Mouse (Mus musculus): ENCODE results near the gene B3gnt8. TPM values are rescaled to one million over a fixed set of nuclear protein-coding genes. Genes with fewer than 3 reads are reported as not detected.

B3gnt8 gene
- polyA plus RNA-seq, 1 experiment from 2014 or later = 0.44 TPM

DNA sequence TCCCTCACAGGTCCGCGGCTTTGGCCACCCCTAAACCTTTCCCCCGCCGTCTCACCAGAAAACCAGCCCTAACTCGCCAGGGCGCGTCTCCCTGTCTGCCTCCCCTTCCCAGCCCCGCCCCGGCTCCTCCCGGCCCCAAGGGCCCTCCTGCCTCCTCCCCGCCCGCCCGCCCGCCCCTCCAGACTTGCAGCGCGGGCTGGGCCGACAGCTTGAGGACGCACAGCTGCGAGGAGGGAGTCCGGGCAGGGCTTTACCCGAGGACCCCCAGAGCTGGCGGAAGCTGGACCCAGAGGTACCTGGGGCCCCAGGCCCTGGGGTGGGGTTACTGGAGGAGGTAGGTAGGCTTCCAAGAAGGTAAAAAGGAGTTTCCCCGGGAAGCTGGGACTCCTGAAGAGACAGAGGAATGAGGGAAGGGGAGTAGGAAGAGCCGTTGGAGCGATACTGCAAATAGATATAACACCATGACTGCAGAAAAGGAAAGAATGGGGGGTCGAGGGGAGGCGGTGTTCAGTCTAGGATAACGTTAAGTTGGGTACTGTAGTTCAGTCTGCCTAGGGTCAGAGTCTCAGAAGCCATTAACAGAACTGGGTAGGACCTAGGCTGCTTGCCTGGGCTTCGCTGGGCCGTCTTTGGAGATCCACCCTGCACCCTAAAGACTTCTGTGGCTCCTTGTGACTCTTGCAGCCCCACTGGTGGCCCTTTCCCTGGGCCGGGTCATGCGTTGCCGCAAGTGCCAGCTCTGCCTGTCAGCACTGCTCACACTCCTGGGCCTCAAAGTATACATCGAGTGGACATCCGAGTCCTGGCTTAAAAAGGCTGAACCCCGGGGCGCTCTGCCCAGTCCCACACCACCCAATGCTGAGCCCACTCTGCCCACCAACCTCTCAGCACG lies 1.2 kb downstream of the B3gnt8 start:
- no peaks in the 10 kb centered on the region for H3K9me3 ChIP-seq (ENCODE audit: control insufficient read depth, low read length)
- no peak for ATAC-seq
- peaks cover 10% of the 10 kb centered on the region for H3K36me3 ChIP-seq (ENCODE audit: control insufficient read depth, insufficient read depth)

DNA sequence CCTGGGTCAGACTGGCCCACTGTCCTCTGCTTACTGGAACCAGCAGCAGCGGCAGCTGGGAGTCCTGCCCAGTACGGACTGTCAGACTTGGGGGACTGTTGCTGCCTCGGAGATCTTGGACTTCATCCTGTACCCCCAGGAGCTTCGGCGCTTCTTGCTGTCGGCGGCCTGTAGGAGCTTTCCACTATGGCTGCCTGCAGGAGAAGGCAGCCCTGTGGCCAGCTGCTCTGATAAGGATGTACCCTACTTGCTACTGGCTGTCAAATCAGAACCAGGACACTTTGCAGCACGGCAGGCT lies 1.8 kb downstream of the B3gnt8 start:
- no peaks in the 10 kb centered on the region for H3K9me3 ChIP-seq (ENCODE audit: control insufficient read depth, low read length)
- H3K27me3 ChIP-seq (replicated peaks; ENCODE audit: control insufficient read depth, insufficient read depth, low read length) = peaks cover 9% of the 10 kb centered on the region
- WGBS = 70% methylated on average over 8 of the region's 8 CpGs
- H3K9ac ChIP-seq (replicated peaks; ENCODE audit: low read depth, low read length) = no peak overlapping the region
- ATAC-seq = no peak
- H3K4me3 ChIP-seq (replicated peaks; ENCODE audit: low read length) = no peak overlapping the region
- peaks cover 15% of the 10 kb centered on the region for H3K36me3 ChIP-seq (ENCODE audit: control insufficient read depth, insufficient read depth)
- no peak overlapping the region for H3K27ac ChIP-seq (ENCODE audit: low read length)
- H3K4me2 ChIP-seq (ENCODE audit: low read length) = no peak overlapping the region
- peaks cover 10% of the 10 kb centered on the region for H3K4me1 ChIP-seq (replicated peaks; ENCODE audit: control insufficient read depth, insufficient read depth, low read length)

More for the DNA sequence above, 1.2 kb downstream of the B3gnt8 start:
- Histone ChIP-seq H3K4me1 (replicated peaks; ENCODE audit: control insufficient read depth, insufficient read depth, low read length) (peaks cover 10% of the 10 kb centered on the region), H3K4me3 (replicated peaks; ENCODE audit: low read length) (peak overlapping the region; percentile 24), H3K9ac (replicated peaks; ENCODE audit: low read depth, low read length) (peak overlapping the region; percentile 0; the same call in 1 of the 2 replicates), H3K4me2 (ENCODE audit: low read length) (peak overlapping the region; percentile 37), H3K27ac (ENCODE audit: low read length) (no peak overlapping the region), H3K27me3 (replicated peaks; ENCODE audit: control insufficient read depth, insufficient read depth, low read length) (peaks cover 9% of the 10 kb centered on the region)
- WGBS = 23% methylated on average over 29 of the region's 38 CpGs

DNA sequence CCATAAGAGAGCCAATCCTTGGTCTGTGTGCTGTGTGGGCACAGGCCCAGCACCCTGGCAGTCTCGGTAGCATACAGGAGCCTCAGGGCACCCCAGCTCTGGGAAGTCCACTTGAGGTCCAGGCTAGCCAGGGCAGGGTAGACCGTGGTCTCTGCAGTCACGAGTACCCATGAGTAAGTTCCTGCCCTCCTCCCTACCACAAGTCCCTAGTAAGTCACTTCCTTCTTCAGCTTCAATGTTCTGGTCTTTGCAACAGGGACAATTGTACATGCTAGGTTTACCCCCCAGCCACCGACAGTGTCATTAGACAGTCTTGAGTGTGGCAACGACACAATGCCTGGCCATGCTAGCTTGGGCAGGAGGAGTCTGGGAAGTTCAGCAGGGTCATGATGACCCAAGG lies 6.2 kb downstream of the B3gnt8 start:
- H3K36me3 ChIP-seq (ENCODE audit: control insufficient read depth, insufficient read depth) = peaks cover 22% of the 10 kb centered on the region

DNA sequence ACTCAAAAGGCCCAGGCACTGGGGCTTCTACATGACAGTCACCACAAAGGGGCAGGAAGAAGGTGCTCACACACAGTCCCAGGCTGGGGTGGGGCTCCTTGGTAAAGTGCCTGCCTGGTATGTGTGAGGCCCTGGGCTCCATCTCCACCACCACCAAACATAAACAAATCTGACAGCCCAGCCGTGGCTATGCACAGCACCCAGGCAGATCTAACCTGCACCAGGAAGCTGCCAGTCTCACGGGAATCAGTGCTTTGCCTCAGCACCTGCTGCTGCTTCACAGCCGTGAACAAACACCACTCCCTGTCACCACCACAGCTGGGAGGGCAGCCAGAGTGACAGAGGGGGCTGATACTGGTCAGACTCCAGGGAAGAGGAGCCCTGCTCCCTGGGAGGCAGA lies 9.9 kb downstream of the B3gnt8 start:
- Histone ChIP-seq H3K9ac (replicated peaks; ENCODE audit: low read depth, low read length) (no peak overlapping the region), H3K27me3 (replicated peaks; ENCODE audit: control insufficient read depth, insufficient read depth, low read length) (no peaks in the 10 kb centered on the region), H3K27ac (ENCODE audit: low read length) (no peak overlapping the region), H3K9me3 (ENCODE audit: control insufficient read depth, low read length) (no peaks in the 10 kb centered on the region), H3K4me1 (replicated peaks; ENCODE audit: control insufficient read depth, insufficient read depth, low read length) (peaks cover 4% of the 10 kb centered on the region), H3K4me2 (ENCODE audit: low read length) (no peak overlapping the region), H3K4me3 (replicated peaks; ENCODE audit: low read length) (no peak overlapping the region), H3K36me3 (ENCODE audit: control insufficient read depth, insufficient read depth) (peaks cover 13% of the 10 kb centered on the region)
- ATAC-seq = no peak
- 79% methylated on average over 3 of the region's 3 CpGs for WGBS

More for the DNA sequence above, 6.2 kb downstream of the B3gnt8 start:
- Histone ChIP-seq H3K4me1 (replicated peaks; ENCODE audit: control insufficient read depth, insufficient read depth, low read length) (no peaks in the 10 kb centered on the region), H3K4me2 (ENCODE audit: low read length) (no peak overlapping the region), H3K9ac (replicated peaks; ENCODE audit: low read depth, low read length) (no peak overlapping the region), H3K4me3 (replicated peaks; ENCODE audit: low read length) (no peak overlapping the region), H3K9me3 (ENCODE audit: control insufficient read depth, low read length) (no peaks in the 10 kb centered on the region), H3K27ac (ENCODE audit: low read length) (no peak overlapping the region), H3K27me3 (replicated peaks; ENCODE audit: control insufficient read depth, insufficient read depth, low read length) (peaks cover 9% of the 10 kb centered on the region)
- 96% methylated on average over 5 of the region's 5 CpGs for WGBS
- no peak for ATAC-seq

DNA sequence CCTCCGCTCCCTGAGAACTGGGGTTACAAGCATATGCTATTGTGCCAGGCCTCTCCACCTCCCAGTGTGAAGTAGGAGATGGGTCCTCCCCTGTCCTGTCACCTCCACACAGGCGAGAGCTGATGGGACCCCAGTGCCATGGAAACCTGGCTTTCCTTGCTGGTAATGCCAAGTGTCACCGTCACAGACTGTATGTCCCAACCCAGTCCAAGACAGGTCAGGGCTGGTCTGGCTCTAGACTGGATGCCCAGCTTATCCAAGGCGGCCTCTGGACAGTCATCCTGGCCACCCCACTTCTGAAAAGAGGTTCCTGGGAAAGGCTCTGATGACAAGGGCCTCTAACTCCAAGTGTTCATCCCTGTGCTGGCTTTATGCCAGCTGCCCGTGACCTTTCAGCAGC lies 10.6 kb downstream of the B3gnt8 start:
- 92% methylated on average over 5 of the region's 5 CpGs for WGBS
- Histone ChIP-seq H3K27ac (ENCODE audit: low read length) (no peak overlapping the region), H3K4me1 (replicated peaks; ENCODE audit: control insufficient read depth, insufficient read depth, low read length) (peaks cover 4% of the 10 kb centered on the region), H3K9ac (replicated peaks; ENCODE audit: low read depth, low read length) (no peak overlapping the region), H3K9me3 (ENCODE audit: control insufficient read depth, low read length) (no peaks in the 10 kb centered on the region), H3K4me3 (replicated peaks; ENCODE audit: low read length) (no peak overlapping the region), H3K27me3 (replicated peaks; ENCODE audit: control insufficient read depth, insufficient read depth, low read length) (no peaks in the 10 kb centered on the region), H3K4me2 (ENCODE audit: low read length) (no peak overlapping the region), H3K36me3 (ENCODE audit: control insufficient read depth, insufficient read depth) (peaks cover 13% of the 10 kb centered on the region)
- no peak for ATAC-seq

DNA sequence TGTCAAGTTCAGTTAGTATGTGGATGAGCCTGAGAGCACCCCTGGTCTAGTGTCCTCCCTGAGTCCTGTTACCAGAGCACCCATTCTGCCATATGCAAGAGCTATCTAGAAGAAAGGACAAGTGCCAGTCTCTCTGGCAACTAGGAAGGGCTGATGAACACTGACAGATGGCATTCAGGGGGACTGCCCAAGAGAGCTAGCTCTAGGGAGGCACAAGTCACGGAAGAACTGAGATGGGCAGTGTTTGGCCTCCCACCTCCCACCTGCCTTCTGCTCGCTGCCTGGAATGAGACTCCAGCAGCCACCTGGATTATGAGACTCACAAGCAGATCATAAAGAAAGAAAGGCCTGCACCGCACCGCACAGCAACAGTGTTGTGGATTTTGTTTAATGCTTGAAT lies 13.3 kb downstream of the B3gnt8 start:
- Histone ChIP-seq H3K27me3 (replicated peaks; ENCODE audit: control insufficient read depth, insufficient read depth, low read length) (no peaks in the 10 kb centered on the region), H3K36me3 (ENCODE audit: control insufficient read depth, insufficient read depth) (0 out of 2 replicates have a peak, but pooled peaks cover 5% of the 10 kb centered on the region), H3K27ac (ENCODE audit: low read length) (no peak overlapping the region), H3K4me3 (replicated peaks; ENCODE audit: low read length) (no peak overlapping the region), H3K9me3 (ENCODE audit: control insufficient read depth, low read length) (no peaks in the 10 kb centered on the region), H3K9ac (replicated peaks; ENCODE audit: low read depth, low read length) (no peak overlapping the region), H3K4me2 (ENCODE audit: low read length) (no peak overlapping the region), H3K4me1 (replicated peaks; ENCODE audit: control insufficient read depth, insufficient read depth, low read length) (peaks cover 4% of the 10 kb centered on the region)
- WGBS = 74% methylated on average over 4 of the region's 4 CpGs
- ATAC-seq = no peak; the same call in 1 of the 2 replicates

DNA sequence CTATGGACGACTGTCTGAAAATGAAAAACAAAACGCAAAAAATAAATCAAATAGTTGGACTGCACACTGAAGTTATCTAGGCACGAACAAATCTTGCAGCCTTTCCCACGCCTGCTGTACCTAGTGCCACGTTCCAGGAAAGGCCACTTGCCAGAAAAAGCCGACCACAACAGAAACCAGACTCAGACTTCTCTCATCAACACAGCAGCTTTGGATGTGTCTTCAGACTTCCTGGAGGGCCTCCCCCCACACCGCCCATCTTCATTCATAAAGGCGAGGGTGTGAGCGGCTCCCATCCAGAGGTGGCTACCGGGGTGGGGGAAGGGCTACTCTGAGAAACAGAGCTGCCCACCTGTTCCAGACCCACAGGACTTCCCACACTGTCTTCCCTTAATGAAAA lies 17.7 kb downstream of the B3gnt8 start:
- no peak for ATAC-seq
- Histone ChIP-seq H3K36me3 (ENCODE audit: control insufficient read depth, insufficient read depth) (peaks cover 3% of the 10 kb centered on the region; the same call in 1 of the 2 replicates), H3K9me3 (ENCODE audit: control insufficient read depth, low read length) (no peaks in the 10 kb centered on the region), H3K27me3 (replicated peaks; ENCODE audit: control insufficient read depth, insufficient read depth, low read length) (no peaks in the 10 kb centered on the region), H3K4me3 (replicated peaks; ENCODE audit: low read length) (no peak overlapping the region), H3K4me2 (ENCODE audit: low read length) (no peak overlapping the region), H3K4me1 (replicated peaks; ENCODE audit: control insufficient read depth, insufficient read depth, low read length) (peaks cover 4% of the 10 kb centered on the region), H3K27ac (ENCODE audit: low read length) (no peak overlapping the region), H3K9ac (replicated peaks; ENCODE audit: low read depth, low read length) (no peak overlapping the region)
- 80% methylated on average over 10 of the region's 10 CpGs for WGBS

DNA sequence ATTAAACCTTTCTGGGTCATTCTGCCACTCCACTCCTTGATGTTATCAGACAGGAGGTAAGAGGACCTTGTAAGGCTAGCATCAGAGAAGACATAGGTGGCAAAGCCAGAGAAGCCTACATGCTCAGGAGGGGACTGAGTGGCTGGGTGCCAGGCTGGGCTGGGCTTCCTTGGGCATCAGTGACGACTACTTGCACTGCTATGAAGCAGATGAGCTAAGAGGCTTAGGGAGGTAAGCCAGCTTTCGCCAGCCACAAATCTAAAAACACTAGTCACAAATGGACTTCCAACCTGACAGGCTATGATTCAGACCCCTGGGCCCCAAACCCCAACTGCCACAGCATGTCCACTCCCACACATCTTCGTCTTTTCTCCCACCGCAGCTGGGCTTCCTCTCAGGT lies 18.2 kb downstream of the B3gnt8 start:
- no peaks in the 10 kb centered on the region for H3K27me3 ChIP-seq (replicated peaks; ENCODE audit: control insufficient read depth, insufficient read depth, low read length)
- 72% methylated on average over 4 of the region's 4 CpGs for WGBS
- H3K9ac ChIP-seq (replicated peaks; ENCODE audit: low read depth, low read length) = no peak overlapping the region
- no peak for ATAC-seq
- H3K9me3 ChIP-seq (ENCODE audit: control insufficient read depth, low read length) = no peaks in the 10 kb centered on the region
- H3K4me3 ChIP-seq (replicated peaks; ENCODE audit: low read length) = no peak overlapping the region
- H3K36me3 ChIP-seq (ENCODE audit: control insufficient read depth, insufficient read depth) = peaks cover 3% of the 10 kb centered on the region; the same call in 1 of the 2 replicates
- H3K27ac ChIP-seq (ENCODE audit: low read length) = no peak overlapping the region
- no peak overlapping the region for H3K4me2 ChIP-seq (ENCODE audit: low read length)
- H3K4me1 ChIP-seq (replicated peaks; ENCODE audit: control insufficient read depth, insufficient read depth, low read length) = peaks cover 3% of the 10 kb centered on the region

DNA sequence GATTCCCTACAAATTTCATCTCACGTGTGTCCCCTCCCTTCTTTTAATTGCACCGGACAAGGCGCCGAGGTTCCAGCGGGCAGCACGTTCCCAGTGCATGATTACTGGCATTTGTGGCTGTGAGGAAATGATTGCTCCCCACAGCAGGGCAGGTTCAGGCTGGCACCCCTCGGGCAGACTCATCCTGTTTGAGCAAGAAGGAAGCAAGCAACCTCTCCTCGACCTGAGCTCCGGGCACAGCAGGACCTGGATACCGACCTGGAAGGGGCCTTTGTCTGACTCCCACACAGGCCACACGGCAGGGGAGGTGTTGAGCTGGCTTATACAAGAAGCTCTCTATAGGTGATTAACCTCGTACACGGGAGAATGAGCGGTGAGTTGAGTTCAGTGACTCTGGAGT lies 18.6 kb downstream of the B3gnt8 start:
- Histone ChIP-seq H3K9ac (replicated peaks; ENCODE audit: low read depth, low read length) (no peak overlapping the region), H3K4me1 (replicated peaks; ENCODE audit: control insufficient read depth, insufficient read depth, low read length) (no peaks in the 10 kb centered on the region), H3K4me2 (ENCODE audit: low read length) (no peak overlapping the region), H3K36me3 (ENCODE audit: control insufficient read depth, insufficient read depth) (peaks cover 3% of the 10 kb centered on the region; the same call in 1 of the 2 replicates), H3K27me3 (replicated peaks; ENCODE audit: control insufficient read depth, insufficient read depth, low read length) (no peaks in the 10 kb centered on the region), H3K9me3 (ENCODE audit: control insufficient read depth, low read length) (no peaks in the 10 kb centered on the region), H3K27ac (ENCODE audit: low read length) (no peak overlapping the region), H3K4me3 (replicated peaks; ENCODE audit: low read length) (no peak overlapping the region)
- ATAC-seq = no peak
- 31% methylated on average over 14 of the region's 14 CpGs for WGBS

Measured in forebrain, embryonic 16.5 days (tissue).